Mouse (Mus musculus) lung, embryonic 16.5 days (tissue): Measurements from ENCODE around the gene Cd3eap. TPM values are rescaled to one million over a fixed set of nuclear protein-coding genes. Genes with fewer than 3 reads are reported as not detected.

Experiments used
- ATAC-seq: fragments of 200-750 bp; cut with Nextera tagmentation; 2 replicates; pipeline ENCODE4 v1.8.0; 2017; ENCODE audit warnings: low read depth, mild to moderate bottlenecking, moderate library complexity
- H3K27ac ChIP-seq: fragments of 300-500 bp; sonication (generic); 2 replicates; pipeline ENCODE4 v1.5.1; 2014; ENCODE audit warnings: mild to moderate bottlenecking, control low read depth, low read length
- H3K27me3 ChIP-seq: fragments of 300-500 bp; sonication (generic); 2 replicates; pipeline ENCODE4 v1.6.1; 2014; ENCODE audit warnings: low read depth, low read length, mixed read lengths; ENCODE audit not compliant: control insufficient read depth, insufficient read depth
- H3K36me3 ChIP-seq: fragments of 300-500 bp; sonication (generic); 2 replicates; pipeline ENCODE4 v1.6.1; 2014; ENCODE audit warnings: low read length; ENCODE audit not compliant: control insufficient read depth, insufficient read depth
- H3K4me1 ChIP-seq: fragments of 300-500 bp; sonication (generic); replicated peaks from 2 replicates; pipeline ENCODE4 v1.6.1; 2014; ENCODE audit warnings: low read length, mixed read lengths; ENCODE audit not compliant: control insufficient read depth, insufficient read depth
- H3K4me2 ChIP-seq: fragments of 300-500 bp; sonication (generic); 2 replicates; pipeline ENCODE4 v1.6.1; 2014; ENCODE audit warnings: low read depth, low read length, control low read depth
- H3K4me3 ChIP-seq: fragments of 300-500 bp; sonication (generic); 2 replicates; pipeline ENCODE4 v1.5.1; 2014; ENCODE audit warnings: mild to moderate bottlenecking, low read length, control low read depth
- H3K9ac ChIP-seq: fragments of 300-500 bp; sonication (generic); 2 replicates; pipeline ENCODE4 v1.6.1; 2014; ENCODE audit warnings: low read length, control low read depth
- H3K9me3 ChIP-seq: fragments of 300-500 bp; sonication (generic); 2 replicates; pipeline ENCODE4 v1.6.1; 2016; ENCODE audit warnings: low read length; ENCODE audit not compliant: control insufficient read depth
- WGBS: fragments of 180-500 bp; shearing (Covaris S2); extraction: QIAGEN DNeasy Blood & Tissue Kit; methylation state at CpG from one replicate; pipeline ENCODE4 v1.1.7; 2014; 5-methylcytosine and 5-hydroxymethylcytosine counted together
- polyA plus RNA-seq: library from polyadenylated mRNA; unstranded; fragments of >200 nt; fragmentation: Nextera tagmentation; extraction: Ambion mirVana; gene quantifications from 2 replicates; pipeline ENCODE4 v1.2.1, GENCODE M21; 2015

Gene Cd3eap
- polyA plus RNA-seq, 1 experiment from 2014 or later = 17.2 TPM

DNA sequence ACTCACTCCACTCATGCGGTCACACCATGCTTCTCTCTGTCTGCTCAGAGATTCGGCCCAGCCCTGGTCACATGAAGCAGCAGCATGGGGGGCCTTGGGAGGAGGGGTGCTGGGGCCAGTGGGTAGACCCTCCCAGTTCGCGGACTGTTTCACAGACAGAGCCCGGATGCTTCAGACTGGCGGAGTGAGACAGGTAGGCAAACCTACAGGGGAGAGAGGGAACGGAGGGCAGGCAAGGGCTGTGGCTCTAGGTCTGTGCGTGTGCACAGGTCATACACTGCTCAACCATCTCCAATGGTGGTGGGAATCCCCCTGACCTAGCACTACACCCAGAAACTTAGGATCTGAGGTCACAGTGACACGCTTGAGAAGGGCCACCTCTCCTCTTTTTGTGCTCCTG, 39.8 kb downstream of the Cd3eap start:
- Histone ChIP-seq H3K27me3 (no peaks in the 10 kb centered on the region; the same call in 1 of the 2 replicates), H3K9ac (peak overlapping the region; percentile 58), H3K4me2 (peak overlapping the region; percentile 75), H3K27ac (0 out of 2 replicates have a peak overlapping the region, but pooled peaks have one; percentile 3), H3K4me1 (peaks cover 8% of the 10 kb centered on the region; the same call in 1 of the 2 replicates), H3K9me3 (no peaks in the 10 kb centered on the region), H3K36me3 (no peaks in the 10 kb centered on the region), H3K4me3 (peak overlapping the region; percentile 52)
- WGBS = 12% methylated on average over 9 of the region's 9 CpGs
- peak; percentile 45 for ATAC-seq

DNA sequence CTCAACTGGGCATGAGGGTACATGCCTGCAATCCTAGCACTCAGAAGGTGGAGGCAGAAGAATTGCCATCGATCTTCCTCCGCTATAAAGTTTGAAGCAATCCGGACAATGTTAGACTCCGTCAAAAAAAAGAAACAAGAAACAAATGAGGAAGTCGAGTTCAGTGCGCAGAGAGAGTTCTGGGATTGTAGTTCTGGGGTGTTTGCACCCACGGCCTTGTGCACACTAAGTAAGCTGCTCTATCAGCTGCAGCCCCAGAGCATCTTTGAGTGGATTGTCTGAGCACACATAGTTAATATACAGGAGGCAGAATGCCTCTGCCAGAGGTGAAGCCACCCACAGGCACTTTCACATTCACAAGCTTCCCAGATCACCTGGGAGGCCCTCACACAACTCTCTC, 40.6 kb downstream of the Cd3eap start:
- H3K4me1 ChIP-seq = peaks cover 8% of the 10 kb centered on the region; the same call in 1 of the 2 replicates
- no peaks in the 10 kb centered on the region for H3K36me3 ChIP-seq
- no peaks in the 10 kb centered on the region; the same call in 1 of the 2 replicates for H3K27me3 ChIP-seq
- H3K9ac ChIP-seq = no peak overlapping the region
- no peak overlapping the region for H3K27ac ChIP-seq
- no peaks in the 10 kb centered on the region for H3K9me3 ChIP-seq
- H3K4me3 ChIP-seq = no peak overlapping the region
- no peak for ATAC-seq
- no peak overlapping the region for H3K4me2 ChIP-seq
- WGBS = 64% methylated on average over 7 of the region's 7 CpGs

DNA sequence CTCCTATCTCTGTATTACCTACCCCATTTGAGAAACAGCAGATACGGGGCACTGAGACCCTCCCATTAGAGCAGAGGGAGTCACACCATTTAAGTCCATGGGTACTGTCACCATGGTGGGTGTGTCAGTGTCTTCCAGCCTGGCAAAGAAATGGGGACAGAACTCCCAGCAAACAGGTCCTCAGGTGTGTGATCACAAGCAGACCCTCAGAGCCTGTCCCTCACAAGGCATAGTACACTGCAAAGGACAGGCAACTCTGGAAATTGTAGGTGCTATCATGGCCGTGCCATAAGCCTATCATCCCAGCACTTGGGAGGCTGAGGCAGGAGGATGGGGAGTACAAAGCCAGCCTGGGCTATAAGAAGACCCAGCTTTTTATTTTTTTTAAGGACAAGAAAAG, 41.1 kb downstream of the Cd3eap start:
- no peaks in the 10 kb centered on the region for H3K36me3 ChIP-seq
- H3K27me3 ChIP-seq = no peaks in the 10 kb centered on the region; the same call in 1 of the 2 replicates
- peaks cover 8% of the 10 kb centered on the region; the same call in 1 of the 2 replicates for H3K4me1 ChIP-seq
- WGBS = 64% methylated on average over 2 of the region's 2 CpGs
- H3K27ac ChIP-seq = no peak overlapping the region
- ATAC-seq = no peak
- no peak overlapping the region for H3K4me3 ChIP-seq
- H3K9me3 ChIP-seq = no peaks in the 10 kb centered on the region
- H3K4me2 ChIP-seq = no peak overlapping the region
- H3K9ac ChIP-seq = no peak overlapping the region

DNA sequence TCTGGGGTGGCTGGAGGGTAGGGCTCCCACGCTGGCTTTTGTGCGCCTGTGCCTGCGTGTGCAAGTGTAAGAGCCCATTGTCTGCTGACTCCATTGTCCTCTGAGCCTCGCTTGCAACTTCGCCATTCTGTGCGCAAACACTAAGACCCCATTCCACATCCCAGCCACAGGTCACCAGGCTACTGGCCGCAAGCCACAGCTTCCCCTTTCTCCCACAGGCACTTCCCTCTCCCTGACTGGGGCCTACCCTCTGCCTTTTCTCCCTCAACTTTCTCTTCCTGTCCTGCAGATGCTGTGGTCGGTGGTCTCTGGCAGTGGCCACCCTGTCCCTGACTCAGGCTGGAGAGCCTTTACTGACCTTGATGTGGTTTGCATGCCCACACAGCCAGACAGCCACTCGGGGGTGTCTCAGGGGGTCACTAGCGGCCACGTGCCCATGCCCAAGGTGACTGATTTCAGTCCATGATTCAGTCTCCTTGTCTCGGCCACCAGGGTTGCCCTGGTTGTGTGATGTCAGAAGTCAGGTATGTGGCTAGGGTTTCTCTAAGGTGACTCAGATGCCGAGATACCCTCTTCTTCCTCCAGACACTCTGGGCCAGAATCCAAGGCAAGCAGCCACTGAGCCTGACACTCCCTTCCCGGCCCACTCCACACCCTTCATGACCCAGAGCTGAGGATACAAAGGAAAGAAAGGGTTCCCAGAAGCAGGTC, 42.7 kb downstream of the Cd3eap start:
- WGBS = 43% methylated on average over 14 of the region's 14 CpGs
- H3K4me1 ChIP-seq = peaks cover 8% of the 10 kb centered on the region; the same call in 1 of the 2 replicates
- no peak overlapping the region for H3K27ac ChIP-seq
- H3K36me3 ChIP-seq = no peaks in the 10 kb centered on the region
- no peaks in the 10 kb centered on the region; the same call in 1 of the 2 replicates for H3K27me3 ChIP-seq
- no peak overlapping the region for H3K9ac ChIP-seq
- ATAC-seq = no peak
- no peak overlapping the region for H3K4me2 ChIP-seq
- no peaks in the 10 kb centered on the region for H3K9me3 ChIP-seq
- H3K4me3 ChIP-seq = no peak overlapping the region

DNA sequence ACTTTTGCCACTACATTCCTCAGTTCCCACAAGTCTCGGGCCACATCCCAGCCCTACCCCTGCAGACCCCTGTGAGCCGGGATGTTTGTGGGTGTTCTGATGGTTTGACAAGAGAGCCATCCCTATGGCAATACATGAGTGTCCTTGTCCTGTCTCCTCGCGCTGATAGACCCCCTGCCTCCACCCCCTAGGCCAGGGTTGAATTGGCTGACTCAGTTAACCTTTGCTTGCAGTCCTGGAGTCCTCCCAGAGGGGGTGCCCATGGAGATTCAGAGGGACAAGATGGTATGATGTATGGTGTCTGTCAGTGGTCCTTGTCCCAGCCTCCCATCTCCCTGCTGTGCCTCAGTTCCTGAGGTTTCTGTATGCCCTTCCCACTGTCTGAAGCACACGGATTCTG, 45.2 kb downstream of the Cd3eap start:
- no peak for ATAC-seq
- H3K4me1 ChIP-seq = peaks cover 8% of the 10 kb centered on the region
- H3K4me2 ChIP-seq = no peak overlapping the region
- WGBS = 37% methylated on average over 5 of the region's 5 CpGs
- no peaks in the 10 kb centered on the region; the same call in 1 of the 2 replicates for H3K27me3 ChIP-seq
- H3K9ac ChIP-seq = no peak overlapping the region
- H3K27ac ChIP-seq = no peak overlapping the region
- H3K36me3 ChIP-seq = no peaks in the 10 kb centered on the region
- no peaks in the 10 kb centered on the region for H3K9me3 ChIP-seq
- H3K4me3 ChIP-seq = no peak overlapping the region

DNA sequence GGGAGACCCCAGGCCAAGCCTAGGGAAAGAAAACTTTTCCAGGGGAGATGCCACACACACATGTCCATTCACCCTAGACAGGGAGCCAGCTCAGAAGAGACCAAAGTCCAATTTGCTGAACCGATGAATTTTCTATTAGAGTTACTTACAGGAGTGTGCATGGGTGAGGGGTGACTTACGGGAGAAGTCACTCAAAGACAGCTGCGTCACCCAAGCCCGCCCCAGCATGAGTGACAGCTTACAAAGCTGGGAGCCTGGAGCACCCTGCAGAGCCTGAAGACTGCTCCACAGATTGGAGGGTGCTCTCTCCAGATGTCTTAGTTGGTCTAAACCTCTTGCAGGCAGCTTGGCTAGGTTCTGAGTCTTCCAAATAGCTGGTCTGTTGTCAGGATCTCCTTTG, 47.3 kb downstream of the Cd3eap start:
- no peak overlapping the region for H3K9ac ChIP-seq
- H3K4me3 ChIP-seq = no peak overlapping the region
- H3K4me2 ChIP-seq = no peak overlapping the region
- peaks cover 14% of the 10 kb centered on the region for H3K4me1 ChIP-seq
- H3K27ac ChIP-seq = no peak overlapping the region
- ATAC-seq = no peak
- no peaks in the 10 kb centered on the region for H3K36me3 ChIP-seq
- peaks cover 4% of the 10 kb centered on the region for H3K27me3 ChIP-seq
- no peaks in the 10 kb centered on the region for H3K9me3 ChIP-seq
- 33% methylated on average over 4 of the region's 4 CpGs for WGBS

DNA sequence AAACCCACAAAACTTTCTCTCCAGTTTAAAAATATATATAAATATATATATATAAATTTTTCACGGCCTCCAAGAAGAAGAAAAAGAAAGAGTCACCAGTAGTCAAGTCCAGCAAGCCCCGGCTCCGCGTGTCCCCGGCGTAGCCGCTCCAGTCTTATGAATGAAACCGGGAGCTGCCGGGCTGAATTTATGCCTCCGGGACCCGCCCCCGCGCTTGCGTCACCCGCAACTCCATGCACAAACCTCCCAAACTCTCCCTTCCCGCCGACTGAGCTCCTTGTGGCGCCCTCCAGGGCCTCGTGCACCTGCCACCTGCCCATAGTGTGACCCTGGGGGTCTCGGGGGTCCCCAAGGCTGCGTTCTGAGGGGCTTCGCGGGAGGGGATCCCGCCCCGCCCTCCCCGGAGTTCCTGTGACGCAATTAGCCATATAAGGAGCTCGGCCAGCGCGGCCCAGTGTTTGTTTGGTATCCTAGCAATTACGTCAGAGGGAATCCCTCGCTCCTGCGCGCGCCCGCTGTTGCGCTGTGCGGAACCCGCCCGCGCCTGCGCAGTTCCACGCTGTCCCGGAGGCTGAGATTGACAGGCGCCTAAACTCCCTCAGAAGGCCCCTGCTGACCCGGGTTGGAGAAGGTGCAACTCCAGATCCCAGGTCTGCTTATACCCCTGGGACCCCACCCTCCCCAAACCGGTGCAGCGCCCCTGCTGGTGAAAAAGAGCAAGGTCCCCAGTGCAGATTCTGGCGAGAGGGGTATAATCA, 49.2 kb downstream of the Cd3eap start, which contains the start of gene Fosb:
TSS of gene Fosb (minus strand) at position 168 of the 758 bp plus-strand sequence.
- H3K9me3 ChIP-seq = no peaks in the 10 kb centered on the region
- peak within 1 kb of the TSS; percentile 71 for H3K9ac ChIP-seq
- peak within 1 kb of the TSS; percentile 100 for H3K4me2 ChIP-seq
- H3K4me1 ChIP-seq = peaks cover 16% of the 10 kb centered on the region
- H3K4me3 ChIP-seq = peak within 1 kb of the TSS; percentile 65
- no peak within 1 kb of the TSS; the same call in 1 of the 2 replicates for H3K27ac ChIP-seq
- H3K27me3 ChIP-seq = peaks cover 23% of the 10 kb centered on the region
- ATAC-seq = peak; percentile 88
- WGBS = under 1% methylated on average over 49 of the region's 49 CpGs
- H3K36me3 ChIP-seq = no peaks in the 10 kb centered on the region

DNA sequence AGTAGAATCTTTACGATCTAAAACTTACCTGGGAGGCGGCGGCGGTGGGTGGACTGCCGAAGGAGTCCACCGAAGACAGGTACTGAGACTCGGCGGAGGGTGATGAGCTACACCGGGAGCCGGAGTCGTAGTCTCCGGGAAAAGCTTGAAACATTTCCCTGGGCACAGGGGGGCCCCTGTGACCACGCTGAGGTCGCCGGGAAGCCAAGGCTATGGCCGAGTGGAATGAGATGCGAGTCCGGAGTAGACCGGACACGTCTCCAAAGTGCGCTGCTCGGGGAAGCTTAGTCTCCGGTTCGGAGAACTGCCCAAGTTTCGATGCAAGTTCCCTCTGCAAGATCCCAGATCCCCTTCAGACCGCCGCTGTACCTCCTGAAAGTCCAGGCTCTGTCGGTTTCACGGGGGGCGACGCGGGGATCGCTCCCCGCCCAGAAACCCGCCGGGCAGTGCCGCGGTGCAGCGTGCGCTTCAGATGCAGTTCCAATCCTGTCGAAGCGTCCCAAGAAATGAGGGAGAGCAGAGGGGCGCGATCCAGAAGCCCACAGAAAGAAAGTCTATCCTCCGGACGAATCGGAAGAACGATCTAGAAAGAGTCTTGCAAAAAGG, 49.9 kb downstream of the Cd3eap start:
- H3K27ac ChIP-seq = no peak overlapping the region; the same call in 1 of the 2 replicates
- H3K4me2 ChIP-seq = peak overlapping the region; percentile 100
- WGBS = under 1% methylated on average over 48 of the region's 48 CpGs
- H3K36me3 ChIP-seq = no peaks in the 10 kb centered on the region
- H3K27me3 ChIP-seq = peaks cover 29% of the 10 kb centered on the region
- peak overlapping the region; percentile 65 for H3K4me3 ChIP-seq
- peak overlapping the region; percentile 64 for H3K9ac ChIP-seq
- ATAC-seq = no peak
- H3K4me1 ChIP-seq = peaks cover 22% of the 10 kb centered on the region
- no peaks in the 10 kb centered on the region for H3K9me3 ChIP-seq
